Mouse (Mus musculus) embryonic facial prominence, embryonic 13.5 days (tissue): ENCODE data around the gene Tmem221. TPM values are rescaled to one million over a fixed set of nuclear protein-coding genes. Genes with fewer than 3 reads are reported as not detected.

ENCODE experiments used
- polyA plus RNA-seq: library from polyadenylated mRNA; unstranded; fragments of >200 nt; fragmentation: Nextera tagmentation; extraction: Ambion mirVana; gene quantifications from 2 replicates; pipeline ENCODE4 v1.2.1, GENCODE M21; 2015

Gene Tmem221
- polyA plus RNA-seq, 1 experiment from 2014 or later = 0.55 TPM

Other genes with a start within 250 kb of the Tmem221 start
- 115 and 118 TPM in 2 replicates for gene Use1, start 192.0 kb downstream of the Tmem221 start, polyA plus RNA-seq
- gene Ocel1, start 187.6 kb downstream of the Tmem221 start, polyA plus RNA-seq = 4.2 and 5.4 TPM in 2 replicates
- gene Nr2f6, start 176.9 kb downstream of the Tmem221 start, polyA plus RNA-seq = 43.8 and 46.6 TPM in 2 replicates
- 7.4 and 7.8 TPM in 2 replicates for gene Ushbp1, start 163.1 kb downstream of the Tmem221 start, polyA plus RNA-seq
- 88.9 and 104 TPM in 2 replicates for gene Babam1, start 162.0 kb downstream of the Tmem221 start, polyA plus RNA-seq
- 44.4 and 45.0 TPM in 2 replicates for gene Ankle1, start 152.9 kb downstream of the Tmem221 start, polyA plus RNA-seq
- gene Abhd8, start 95.2 kb downstream of the Tmem221 start, polyA plus RNA-seq = 61.4 and 69.5 TPM in 2 replicates
- gene Mrpl34, start 93.9 kb downstream of the Tmem221 start, polyA plus RNA-seq = 146 and 148 TPM in 2 replicates
- 109 and 113 TPM in 2 replicates for gene Dda1, start 89.7 kb downstream of the Tmem221 start, polyA plus RNA-seq
- gene Ano8, start 72.9 kb downstream of the Tmem221 start, polyA plus RNA-seq = 2.2 and 3.0 TPM in 2 replicates
- gene Gtpbp3, start 70.8 kb downstream of the Tmem221 start, polyA plus RNA-seq = 22.4 and 23.5 TPM in 2 replicates
- gene Plvap, start 47.1 kb downstream of the Tmem221 start, polyA plus RNA-seq = 47.3 and 52.2 TPM in 2 replicates
- gene Ccdc194, start 33.2 kb downstream of the Tmem221 start, polyA plus RNA-seq = 0.77 and 1.1 TPM in 2 replicates
- gene Bst2, start 21.4 kb downstream of the Tmem221 start, polyA plus RNA-seq = 18.0 and 22.0 TPM in 2 replicates
- gene Mvb12a, start 15.9 kb downstream of the Tmem221 start, polyA plus RNA-seq = 77.1 and 82.4 TPM in 2 replicates
- gene Nxnl1, start 7.7 kb upstream of the Tmem221 start, polyA plus RNA-seq = not detected in 2 replicates
- 47.8 and 59.4 TPM in 2 replicates for gene Slc27a1, start 10.0 kb upstream of the Tmem221 start, polyA plus RNA-seq
- gene Pgls, start 33.3 kb upstream of the Tmem221 start, polyA plus RNA-seq = 224 and 244 TPM in 2 replicates
- 4.8 and 7.7 TPM in 2 replicates for gene Fam129c, start 38.8 kb upstream of the Tmem221 start, polyA plus RNA-seq
- 75.5 and 78.2 TPM in 2 replicates for gene Colgalt1, start 52.1 kb upstream of the Tmem221 start, polyA plus RNA-seq
- 0.87 and 1.2 TPM in 2 replicates for gene Unc13a, start 112.9 kb upstream of the Tmem221 start, polyA plus RNA-seq
- gene Jak3, start 117.4 kb upstream of the Tmem221 start, polyA plus RNA-seq = 3.7 and 3.9 TPM in 2 replicates
- gene Insl3, start 130.3 kb upstream of the Tmem221 start, polyA plus RNA-seq = 0.89 TPM in 1 of 2 replicates, not detected in the other
- gene B3gnt3, start 142.9 kb upstream of the Tmem221 start, polyA plus RNA-seq = 0.63 and 0.89 TPM in 2 replicates
- 4.3 and 5.5 TPM in 2 replicates for gene Fcho1, start 166.8 kb upstream of the Tmem221 start, polyA plus RNA-seq